In the genomic region with DNA sequence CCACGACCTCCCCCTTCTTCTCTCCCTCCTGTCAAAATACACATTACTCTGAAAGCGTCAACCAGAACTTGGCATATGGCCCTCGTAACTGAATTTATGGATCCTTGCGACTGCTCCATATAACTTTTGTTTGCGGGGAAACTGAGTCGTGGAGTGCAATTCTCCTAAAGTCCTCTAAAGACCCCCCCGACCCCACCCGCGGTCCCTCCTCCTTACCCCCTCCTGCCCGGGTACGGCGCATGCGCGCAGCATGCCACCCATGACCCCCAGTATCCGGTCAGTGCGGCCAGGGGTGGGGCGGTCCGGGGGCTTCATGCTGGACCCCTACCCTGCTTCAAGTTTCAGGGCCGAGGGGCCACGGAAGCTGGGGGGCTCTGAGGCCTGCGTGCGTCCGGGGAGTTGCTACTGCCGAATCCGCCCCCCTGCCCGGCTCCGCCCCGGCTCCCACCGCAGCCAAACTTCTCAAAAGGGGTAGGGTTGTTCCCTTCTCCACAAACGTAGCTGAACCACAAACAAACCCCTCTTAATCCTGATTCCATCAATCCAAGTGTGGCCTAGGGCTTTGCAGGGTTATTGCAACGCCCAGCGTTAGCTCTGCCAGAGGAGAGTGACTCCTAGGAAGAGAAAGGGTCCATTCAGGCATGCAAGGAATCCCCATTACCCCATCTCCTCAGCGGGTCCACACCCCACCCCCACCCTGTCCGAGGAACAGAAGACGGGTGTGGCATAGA, we compare ENCODE assay signal across 7 mouse cellular contexts. TPM values are rescaled to one million over a fixed set of nuclear protein-coding genes. Genes with fewer than 3 reads are reported as not detected.
DNase-seq lines count a peak whose midpoint lies in the region; ATAC-seq and TF ChIP-seq lines count a peak whose summit lies in the region.

A gene (minus strand): TSS at position 433 of the 731 bp plus-strand sequence.

- ATAC-seq in forebrain, embryonic 16.5 days: no peak
- 0 out of 2 replicates have a peak, but pooled peaks have one; percentile 13 for ATAC-seq in midbrain, embryonic 12.5 days (ENCODE audit: low FRiP score, low read depth)

- no peak for TF ChIP-seq RAD21 in MEL (IDR thresholded peaks at IDR 0.05; ENCODE audit: low read depth, low read length)

- peak in 1 of 2 experiments; percentile 21; a peak in 1 of 4 replicates for TF ChIP-seq EP300 in MEL (IDR thresholded peaks at IDR 0.05; ENCODE audit: low read depth in 1 of 2, low read length in 2 of 2)

- intact Hi-C loops in left cerebral cortex, postnatal 4 days (cut with DNase I): no loop called here

- DNase-seq in MEL (ENCODE audit: low read depth, low spot score): peak; percentile 82
- peak; percentile 37 for DNase-seq in adrenal gland, adult 8-10 months
- DNase-seq in hindbrain, embryonic 10.5 days (ENCODE audit: low spot score): peak; percentile 76
- DNase-seq in left cerebral cortex, postnatal 4 days: peak; percentile 45
- peak; percentile 71 to 74 for DNase-seq in urinary bladder, postnatal 4 days (ENCODE audit: low spot score in 2 of 2)

- WGBS in forebrain, embryonic 16.5 days: 3% methylated on average over 35 of the region's 35 CpGs
- WGBS in hindbrain, embryonic 10.5 days: under 1% methylated on average over 35 of the region's 35 CpGs
- 2% methylated on average over 35 of the region's 35 CpGs for WGBS in midbrain, embryonic 12.5 days

- no peak; a peak in 1 of 4 replicates for TF ChIP-seq POLR2A in MEL (IDR thresholded peaks at IDR 0.05; ENCODE audit: control insufficient read depth in 1 of 2, insufficient read depth in 1 of 2, low read depth in 1 of 2, low read length in 2 of 2, poor library complexity in 1 of 2)

- peaks cover 7% of the 10 kb centered on the region; the same call in 1 of the 2 replicates for H3K79me2 ChIP-seq in MEL (ENCODE audit: control insufficient read depth, insufficient read depth, low read length, poor library complexity)

- TF ChIP-seq CTCF in MEL (IDR thresholded peaks at IDR 0.05 in 2 of 3, conservative IDR thresholded peaks at IDR 0.05 in 1 of 3; ENCODE audit: control insufficient read depth in 1 of 3, insufficient read depth in 1 of 3, low read depth in 2 of 3, low read length in 3 of 3, poor library complexity in 1 of 3, severe bottlenecking in 1 of 3): no peak

- peak within 1 kb of the TSS; percentile 82 to 96 for H3K4me3 ChIP-seq in MEL (ENCODE audit: control insufficient read depth in 1 of 2, insufficient read depth in 1 of 2, low read depth in 2 of 2, low read length in 2 of 2)
- H3K4me3 ChIP-seq in forebrain, embryonic 16.5 days (replicated peaks; ENCODE audit: low read length): peak within 1 kb of the TSS; percentile 82
- peak within 1 kb of the TSS; percentile 76 for H3K4me3 ChIP-seq in hindbrain, embryonic 10.5 days
- peak within 1 kb of the TSS; percentile 75 for H3K4me3 ChIP-seq in midbrain, embryonic 12.5 days

- H3K4me2 ChIP-seq in forebrain, embryonic 16.5 days (ENCODE audit: low read length): peak within 1 kb of the TSS; percentile 92
- H3K4me2 ChIP-seq in midbrain, embryonic 12.5 days (replicated peaks): peak within 1 kb of the TSS; percentile 99

- H3K9ac ChIP-seq in MEL (ENCODE audit: control insufficient read depth, low read depth, low read length, poor library complexity, severe bottlenecking): peak within 1 kb of the TSS; percentile 88
- peak within 1 kb of the TSS; percentile 93 for H3K9ac ChIP-seq in forebrain, embryonic 16.5 days (replicated peaks; ENCODE audit: low read depth, low read length)
- peak within 1 kb of the TSS; percentile 91 for H3K9ac ChIP-seq in midbrain, embryonic 12.5 days (replicated peaks)

- no peaks in the 10 kb centered on the region for H3K9me3 ChIP-seq in MEL (replicated peaks; ENCODE audit: insufficient read depth, low read length)
- H3K9me3 ChIP-seq in forebrain, embryonic 16.5 days (ENCODE audit: control insufficient read depth, low read length): no peaks in the 10 kb centered on the region
- H3K9me3 ChIP-seq in hindbrain, embryonic 10.5 days: peaks cover 3% of the 10 kb centered on the region; the same call in 1 of the 2 replicates
- H3K9me3 ChIP-seq in midbrain, embryonic 12.5 days: peaks cover 3% of the 10 kb centered on the region; the same call in 1 of the 2 replicates

- H3K36me3 ChIP-seq in MEL (ENCODE audit: control insufficient read depth in 1 of 2, insufficient read depth in 2 of 2, low read length in 2 of 2): peaks cover 0 to 30% of the 10 kb centered on the region in 2 experiments; a peak in 2 of 4 replicates
- H3K36me3 ChIP-seq in forebrain, embryonic 16.5 days (ENCODE audit: control insufficient read depth, insufficient read depth): peaks cover 4% of the 10 kb centered on the region; the same call in 1 of the 2 replicates
- H3K36me3 ChIP-seq in hindbrain, embryonic 10.5 days: peaks cover 50% of the 10 kb centered on the region
- H3K36me3 ChIP-seq in midbrain, embryonic 12.5 days: peaks cover 28% of the 10 kb centered on the region

- peaks cover 2 to 34% of the 10 kb centered on the region in 2 experiments; a peak in 3 of 4 replicates for H3K4me1 ChIP-seq in MEL (ENCODE audit: control insufficient read depth in 1 of 2, insufficient read depth in 2 of 2, low read length in 2 of 2)
- peaks cover 33% of the 10 kb centered on the region for H3K4me1 ChIP-seq in forebrain, embryonic 16.5 days (replicated peaks; ENCODE audit: control insufficient read depth, insufficient read depth, low read length)
- peaks cover 73% of the 10 kb centered on the region for H3K4me1 ChIP-seq in hindbrain, embryonic 10.5 days (replicated peaks)
- H3K4me1 ChIP-seq in midbrain, embryonic 12.5 days: peaks cover 59% of the 10 kb centered on the region

- no peaks in the 10 kb centered on the region for H3K27me3 ChIP-seq in MEL (ENCODE audit: control insufficient read depth in 1 of 2, insufficient read depth in 2 of 2, low read length in 2 of 2)
- no peaks in the 10 kb centered on the region for H3K27me3 ChIP-seq in forebrain, embryonic 16.5 days (replicated peaks; ENCODE audit: control insufficient read depth, insufficient read depth, low read length)
- H3K27me3 ChIP-seq in hindbrain, embryonic 10.5 days (ENCODE audit: insufficient read depth, poor library complexity, severe bottlenecking): peaks cover 17% of the 10 kb centered on the region
- H3K27me3 ChIP-seq in midbrain, embryonic 12.5 days: peaks cover 11% of the 10 kb centered on the region; the same call in 1 of the 2 replicates

- peak within 1 kb of the TSS; percentile 96 for H3K27ac ChIP-seq in MEL (ENCODE audit: control insufficient read depth, low read depth, low read length)
- H3K27ac ChIP-seq in forebrain, embryonic 16.5 days (ENCODE audit: low read length): peak within 1 kb of the TSS; percentile 88
- H3K27ac ChIP-seq in hindbrain, embryonic 10.5 days: peak within 1 kb of the TSS; percentile 94
- H3K27ac ChIP-seq in midbrain, embryonic 12.5 days (replicated peaks): peak within 1 kb of the TSS; percentile 86

TF ChIP-seq in MEL, 35 proteins besides CTCF, POLR2A, EP300 and RAD21:
- TF ChIP-seq POLR2AphosphoS2 (IDR thresholded peaks at IDR 0.05; ENCODE audit: low read length): peak; percentile 30; the same call in 1 of the 2 replicates
- peak; percentile 22; the same call in 1 of the 2 replicates for TF ChIP-seq TCF12 (IDR thresholded peaks at IDR 0.05; ENCODE audit: low read depth, low read length)
- 0 out of 2 replicates have a peak, but pooled peaks have one; percentile 11 for TF ChIP-seq CHD1 (IDR thresholded peaks at IDR 0.05; ENCODE audit: low read depth, low read length)
- no peak for TF ChIP-seq JUND (IDR thresholded peaks at IDR 0.05; ENCODE audit: low read depth, low read length)
- peak; percentile 31; the same call in 1 of the 2 replicates for TF ChIP-seq ZMIZ1 (IDR thresholded peaks at IDR 0.05; ENCODE audit: low read depth, low read length)
- TF ChIP-seq MAX (IDR thresholded peaks at IDR 0.05; ENCODE audit: low read length): 0 out of 2 replicates have a peak, but pooled peaks have one; percentile 9
- no peak for TF ChIP-seq RCOR1 (IDR thresholded peaks at IDR 0.05; ENCODE audit: low read depth, low read length)
- peak; percentile 21; the same call in 1 of the 2 replicates for TF ChIP-seq CHD2 (IDR thresholded peaks at IDR 0.05; ENCODE audit: low read length)
- TF ChIP-seq HCFC1 (IDR thresholded peaks at IDR 0.05; ENCODE audit: low read depth, low read length): peak; percentile 6; the same call in 1 of the 2 replicates
- no peak; the same call in 1 of the 2 replicates for TF ChIP-seq ETS1 (IDR thresholded peaks at IDR 0.05; ENCODE audit: low read depth, low read length)
- peak; percentile 19; the same call in 1 of the 2 replicates for TF ChIP-seq MAZ (IDR thresholded peaks at IDR 0.05; ENCODE audit: low read depth, low read length)
- TF ChIP-seq MEF2A (IDR thresholded peaks at IDR 0.05; ENCODE audit: extremely low read depth, insufficient replicate concordance, low read depth, low read length, poor library complexity, severe bottlenecking): no peak
- TF ChIP-seq NRF1 (IDR thresholded peaks at IDR 0.05; ENCODE audit: insufficient read depth, low read depth, low read length, poor library complexity, severe bottlenecking): peak; percentile 72
- TF ChIP-seq ZKSCAN1 (IDR thresholded peaks at IDR 0.05; ENCODE audit: low read depth, low read length): no peak
- no peak; the same call in 1 of the 2 replicates for TF ChIP-seq MXI1 (IDR thresholded peaks at IDR 0.05; ENCODE audit: low read depth, low read length)
- no peak for TF ChIP-seq MAFK (IDR thresholded peaks at IDR 0.05; ENCODE audit: borderline replicate concordance, low read depth, low read length)
- peak; percentile 20 for TF ChIP-seq SIN3A (IDR thresholded peaks at IDR 0.05; ENCODE audit: low read length)
- TF ChIP-seq MYC (IDR thresholded peaks at IDR 0.05; ENCODE audit: low read depth, low read length): peak; percentile 21; the same call in 1 of the 2 replicates

RNA-seq across cellular contexts. Expression of the gene that starts here (rescaled TPM):
- total RNA-seq in MEL (2012; rRNA removed): 16.9 and 18.3 TPM in 2 replicates
- polyA plus RNA-seq in MEL (2012; ENCODE audit: insufficient read depth in 1 of 2, insufficient read length in 2 of 2, low read depth in 1 of 2, low replicate concordance in 2 of 2, missing spikeins in 1 of 2): 10 to 100 TPM in 1 of 2 experiments, not detected in 1; 44.6 TPM
- 10 to 100 TPM; 24.8 to 52.1 (median 37.9) TPM for total RNA-seq in adrenal gland, adult 8-10 months (2022)
- polyA plus RNA-seq in forebrain, embryonic 16.5 days (2015; fragmentation: Nextera tagmentation; extraction: Ambion mirVana): 32.3 and 33.0 TPM in 2 replicates
- 29.8 and 33.5 TPM in 2 replicates for polyA plus RNA-seq in hindbrain, embryonic 10.5 days (2016; fragmentation: Nextera tagmentation; extraction: Ambion mirVana)
- 10 to 100 TPM; 70.5 to 75.6 TPM for total RNA-seq in left cerebral cortex, postnatal 4 days (2021)
- 39.6 and 46.1 TPM in 2 replicates for polyA plus RNA-seq in midbrain, embryonic 12.5 days (2016; fragmentation: Nextera tagmentation; extraction: Ambion mirVana)
